Mouse (Mus musculus) myocyte (in vitro differentiated cells): ENCODE measurements at regions not wholly inside any gene's neighbourhood (a gene's known extent, or its start where the extent isn't known, plus 50 kb on each side); places are given as distances from the start of the nearest gene placed in this dataset.

Experiments used
- H3K27me3 ChIP-seq: one replicate; pipeline ENCODE4 v1.6.1; 2011; ENCODE audit not compliant: control insufficient read depth, insufficient read depth, insufficient read length
- H3K36me3 ChIP-seq: one replicate; pipeline ENCODE4 v1.6.1; 2011; ENCODE audit not compliant: control insufficient read depth, insufficient read depth
- H3K4me2 ChIP-seq: one replicate; pipeline ENCODE4 v1.6.1; 2011; ENCODE audit warnings: low read depth, control low read depth
- H3K4me3 ChIP-seq: one replicate; pipeline ENCODE4 v1.5.1; 2011; ENCODE audit warnings: mild to moderate bottlenecking, control low read depth, moderate library complexity
- H3K79me2 ChIP-seq: one replicate; pipeline ENCODE4 v1.6.1; 2011; ENCODE audit not compliant: control insufficient read depth, insufficient read depth
- H3ac ChIP-seq: one replicate; pipeline ENCODE4 v1.6.1; 2011; ENCODE audit not compliant: control insufficient read depth, insufficient read length
- CEBPB ChIP-seq: IDR thresholded peaks from 2 replicates; pipeline ENCODE4 v1.6.1; 2011; ENCODE audit warnings: mild to moderate bottlenecking, moderate library complexity; ENCODE audit not compliant: poor library complexity, insufficient read depth, severe bottlenecking
- E2F4 ChIP-seq: IDR thresholded peaks from one replicate; pipeline ENCODE4 v1.6.1; 2011; ENCODE audit warnings: mild to moderate bottlenecking, control low read depth, moderate library complexity; ENCODE audit not compliant: insufficient read depth
- MAX ChIP-seq: IDR thresholded peaks from one replicate; pipeline ENCODE4 v1.6.1; 2011; ENCODE audit warnings: low read depth, mild to moderate bottlenecking, control low read depth
- MYOD1 ChIP-seq, 3 experiments: IDR thresholded peaks; one replicate each; pipeline ENCODE4 v1.6.1; 2011; ENCODE audit warnings: control low read depth in 2 of 3, low read depth in 2 of 3, mild to moderate bottlenecking in 2 of 3, moderate library complexity in 1 of 3; ENCODE audit not compliant: insufficient read length in 2 of 3, control insufficient read depth in 1 of 3
- MYOG ChIP-seq, 3 experiments: IDR thresholded peaks; one replicate each; pipeline ENCODE4 v1.6.1; 2011; ENCODE audit warnings: control low read depth in 2 of 3, low read depth in 2 of 3, mild to moderate bottlenecking in 2 of 3; ENCODE audit not compliant: insufficient read length in 2 of 3, control insufficient read depth in 1 of 3, insufficient read depth in 1 of 3
- POLR2A ChIP-seq: IDR thresholded peaks from one replicate; pipeline ENCODE4 v1.6.1; 2011; ENCODE audit warnings: low read depth, mild to moderate bottlenecking, control low read depth, moderate library complexity; ENCODE audit not compliant: insufficient read length
- POLR2AphosphoS2 ChIP-seq: IDR thresholded peaks from one replicate; pipeline ENCODE4 v1.6.1; 2011; ENCODE audit warnings: low read depth, control low read depth; ENCODE audit not compliant: insufficient read length
- REST ChIP-seq: IDR thresholded peaks from one replicate; pipeline ENCODE4 v1.6.1; 2011; ENCODE audit warnings: mild to moderate bottlenecking, control low read depth, moderate library complexity; ENCODE audit not compliant: insufficient read depth, insufficient read length
- SRF ChIP-seq: IDR thresholded peaks from one replicate; pipeline ENCODE4 v1.6.1; 2011; ENCODE audit warnings: low read depth; ENCODE audit not compliant: control insufficient read depth, insufficient read length
- TCF12 ChIP-seq: IDR thresholded peaks from one replicate; pipeline ENCODE4 v1.6.1; 2011; ENCODE audit warnings: mild to moderate bottlenecking, control low read depth; ENCODE audit not compliant: poor library complexity, insufficient read depth, severe bottlenecking
- TCF3 ChIP-seq: IDR thresholded peaks from one replicate; pipeline ENCODE4 v1.6.1; 2011; ENCODE audit warnings: low read depth, control low read depth; ENCODE audit not compliant: insufficient read length
- USF1 ChIP-seq: IDR thresholded peaks from one replicate; pipeline ENCODE4 v1.6.1; 2011; ENCODE audit warnings: low read depth, mild to moderate bottlenecking, control low read depth, moderate library complexity

- no peaks in the 10 kb centered on the region for H3K79me2 ChIP-seq
- H3K36me3 ChIP-seq = no peaks in the 10 kb centered on the region
- no peak overlapping the region for H3K4me3 ChIP-seq
- no peak for TF ChIP-seq TCF3
- no peak overlapping the region for H3ac ChIP-seq
- H3K27me3 ChIP-seq = no peaks in the 10 kb centered on the region
- H3K4me2 ChIP-seq = no peak overlapping the region
These were observed 102.6 kb downstream of the 4933402N22Rik start for GRCm38 (mm10) chr5:12020489-12020888.

DNA sequence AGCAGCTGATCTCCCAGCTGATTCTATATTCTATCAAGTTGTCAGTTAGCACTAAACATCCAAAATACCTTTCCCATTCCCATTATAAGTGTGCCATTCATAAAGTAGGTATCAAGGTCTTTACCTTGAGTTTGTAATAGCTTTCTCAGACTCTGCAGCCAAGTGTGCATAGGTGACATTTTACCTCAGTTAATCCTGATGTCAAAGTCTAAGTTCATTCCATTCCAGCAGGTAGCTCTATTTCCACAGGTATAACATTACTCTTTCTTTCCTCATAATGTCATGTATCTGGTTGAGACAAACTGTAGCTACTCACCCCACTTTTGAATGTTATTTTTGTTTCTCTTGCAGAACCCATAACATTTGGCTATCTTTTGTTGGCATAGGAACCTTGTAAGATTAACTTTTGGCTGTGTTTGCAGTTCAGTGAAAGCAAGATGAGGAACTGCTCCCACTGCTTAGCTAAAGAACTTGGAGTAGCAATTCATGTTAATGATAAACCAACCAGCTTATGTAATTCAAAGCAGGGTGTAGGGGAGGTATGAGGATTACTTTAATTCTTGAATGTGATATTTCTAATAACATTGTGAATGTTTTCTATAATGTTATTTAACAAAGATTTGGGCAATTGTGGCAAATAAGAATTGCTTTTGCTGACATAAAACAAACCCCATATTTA, 107.0 kb downstream of the 4933402N22Rik start:
- Histone ChIP-seq H3K27me3 (no peaks in the 10 kb centered on the region), H3K4me2 (no peak overlapping the region), H3K79me2 (no peaks in the 10 kb centered on the region), H3ac (no peak overlapping the region), H3K36me3 (no peaks in the 10 kb centered on the region), H3K4me3 (no peak overlapping the region)
- no peak for TF ChIP-seq MYOD1 (IDR thresholded peaks at IDR 0.05; ENCODE audit: control insufficient read depth in 1 of 3, insufficient read length in 2 of 3, low read depth in 2 of 3)
- no peak for TF ChIP-seq TCF12
- no peak for TF ChIP-seq CEBPB
- no peak for TF ChIP-seq MAX
- no peak for TF ChIP-seq POLR2A
- TF ChIP-seq POLR2AphosphoS2 = no peak
- TF ChIP-seq USF1 = no peak
- no peak for TF ChIP-seq E2F4
- TF ChIP-seq SRF = no peak
- no peak for TF ChIP-seq REST
- TF ChIP-seq TCF3 = no peak
- no peak for TF ChIP-seq MYOG (IDR thresholded peaks at IDR 0.05; ENCODE audit: control insufficient read depth in 1 of 3, insufficient read depth in 1 of 3, insufficient read length in 2 of 3, low read depth in 2 of 3)

DNA sequence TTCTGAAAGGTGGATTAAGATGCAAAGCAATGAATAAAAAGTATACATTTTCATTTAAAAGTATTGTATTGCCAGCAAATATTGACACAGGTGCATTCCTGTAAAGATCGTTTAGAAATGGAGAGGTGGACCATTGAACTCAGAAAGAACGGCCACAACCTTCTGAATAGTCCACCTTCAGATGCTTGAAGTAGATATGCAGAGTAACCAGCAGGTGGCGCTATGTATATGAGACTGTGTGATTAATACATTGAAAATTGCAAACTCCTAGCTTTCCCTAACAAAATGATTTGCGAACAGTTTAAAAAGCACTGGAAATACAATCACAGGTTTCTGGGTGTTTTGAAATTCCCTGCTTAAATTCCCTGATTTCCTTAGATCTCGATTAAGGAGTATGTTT, 112.2 kb downstream of the 4933402N22Rik start:
- no peak overlapping the region for H3ac ChIP-seq
- TF ChIP-seq CEBPB (no peak), TCF12 (no peak), POLR2AphosphoS2 (no peak), E2F4 (no peak), POLR2A (no peak), USF1 (no peak), MYOG (IDR thresholded peaks at IDR 0.05; ENCODE audit: control insufficient read depth in 1 of 3, insufficient read depth in 1 of 3, insufficient read length in 2 of 3, low read depth in 2 of 3) (no peak), SRF (no peak), TCF3 (no peak), REST (no peak)
- no peaks in the 10 kb centered on the region for H3K36me3 ChIP-seq
- H3K79me2 ChIP-seq = no peaks in the 10 kb centered on the region
- H3K4me3 ChIP-seq = no peak overlapping the region
- no peak overlapping the region for H3K4me2 ChIP-seq
- H3K27me3 ChIP-seq = no peaks in the 10 kb centered on the region

- Histone ChIP-seq H3K79me2 (no peaks in the 10 kb centered on the region), H3K4me3 (no peak overlapping the region)
- no peak for TF ChIP-seq REST
- no peak for TF ChIP-seq E2F4
These were observed 132.0 kb downstream of the 4933402N22Rik start for GRCm38 (mm10) chr5:12049806-12050205.

GRCm38 (mm10) chr5:12080191-12080590, 162.3 kb downstream of the 4933402N22Rik start:
- no peak overlapping the region for H3ac ChIP-seq
- no peaks in the 10 kb centered on the region for H3K79me2 ChIP-seq
- H3K36me3 ChIP-seq = no peaks in the 10 kb centered on the region
- TF ChIP-seq E2F4 (no peak), MAX (no peak), REST (no peak), POLR2A (no peak), CEBPB (no peak), SRF (no peak), USF1 (no peak), TCF3 (no peak), TCF12 (no peak), MYOG (IDR thresholded peaks at IDR 0.05; ENCODE audit: control insufficient read depth in 1 of 3, insufficient read depth in 1 of 3, insufficient read length in 2 of 3, low read depth in 2 of 3) (no peak), MYOD1 (IDR thresholded peaks at IDR 0.05; ENCODE audit: control insufficient read depth in 1 of 3, insufficient read length in 2 of 3, low read depth in 2 of 3) (no peak), POLR2AphosphoS2 (no peak)
- no peak overlapping the region for H3K4me2 ChIP-seq
- H3K4me3 ChIP-seq = no peak overlapping the region
- H3K27me3 ChIP-seq = no peaks in the 10 kb centered on the region

More at GRCm38 (mm10) chr5:12049806-12050205, 132.0 kb downstream of the 4933402N22Rik start:
- no peaks in the 10 kb centered on the region for H3K36me3 ChIP-seq
- no peak overlapping the region for H3K4me2 ChIP-seq
- H3ac ChIP-seq = no peak overlapping the region
- no peaks in the 10 kb centered on the region for H3K27me3 ChIP-seq
